Mouse (Mus musculus): ENCODE data around the gene Slc13a3. TPM values are rescaled to one million over a fixed set of nuclear protein-coding genes. Genes with fewer than 3 reads are reported as not detected.
A peak's percentile ranks its signal among the peaks of the same experiment; 100 is the strongest.

The Slc13a3 gene
- polyA plus RNA-seq, 1 experiment from 2014 or later = 24.6 TPM

DNA sequence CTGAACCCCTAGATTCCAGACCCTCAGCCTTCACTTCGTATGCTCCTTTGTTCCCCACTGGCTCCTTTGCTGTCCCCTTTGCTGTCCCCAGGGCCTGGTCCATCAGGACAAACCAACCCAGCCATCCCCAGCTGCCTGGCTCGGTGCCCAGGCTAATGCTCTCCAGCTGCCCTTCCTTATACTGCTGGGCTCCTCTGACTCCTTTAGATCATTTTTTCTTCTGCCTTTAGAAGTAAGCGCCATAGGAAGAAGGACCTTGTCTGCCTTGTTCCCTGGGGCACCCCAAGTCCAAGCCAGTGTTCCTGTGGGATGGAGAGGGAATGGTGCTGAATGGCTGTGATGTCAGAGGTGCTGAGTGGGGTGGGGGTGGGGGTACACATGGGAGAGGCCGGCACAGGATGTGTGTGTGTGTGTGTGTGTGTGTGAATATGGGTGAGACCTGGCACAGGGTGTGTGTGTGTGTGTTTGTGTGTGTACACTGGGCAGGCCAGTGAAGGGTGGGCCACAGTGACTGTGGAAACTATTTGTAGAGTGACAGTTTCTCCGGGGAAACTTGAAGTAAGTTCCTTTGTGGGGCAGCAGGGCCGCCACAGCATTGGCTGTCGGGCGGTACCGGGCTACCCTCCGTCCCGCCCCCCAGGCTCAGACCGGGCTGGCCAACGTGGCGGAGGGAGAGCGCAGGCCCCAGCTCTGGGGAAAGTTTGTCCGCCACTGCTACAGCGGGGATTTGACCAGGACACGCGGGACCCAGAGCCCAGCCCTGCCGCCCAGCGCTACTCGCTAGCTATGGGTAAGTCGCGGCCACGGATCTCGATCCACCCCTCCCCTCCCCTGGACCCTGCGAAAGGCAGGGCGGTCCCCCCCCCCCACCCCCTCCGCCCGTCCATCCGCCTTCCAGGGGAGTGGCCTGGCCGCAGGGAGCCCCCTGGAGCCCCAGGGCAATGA, 30.5 kb upstream of the Slc13a3 start, which contains the start of gene Slc2a10:
Gene Slc2a10, plus strand, starts transcription at position 529 of the 945 bp plus-strand sequence.
- no peaks in the 10 kb centered on the region for H3K9me3 ChIP-seq (replicated peaks; ENCODE audit: control insufficient read depth, low read length)
- H3K4me2 ChIP-seq (ENCODE audit: low read depth, low read length) = peak within 1 kb of the TSS; percentile 44
- ATAC-seq (ENCODE audit: low read depth) = no peak
- 8% methylated on average over 31 of the region's 32 CpGs for WGBS (ENCODE audit: insufficient replicate concordance)
- peaks cover 7% of the 10 kb centered on the region; the same call in 1 of the 2 replicates for H3K27me3 ChIP-seq (ENCODE audit: control insufficient read depth, insufficient read depth, low read depth, low read length)
- no peak within 1 kb of the TSS for H3K27ac ChIP-seq (ENCODE audit: low read length)
- peak within 1 kb of the TSS; percentile 27; the same call in 1 of the 2 replicates for H3K4me3 ChIP-seq (ENCODE audit: low read depth, low read length)
- H3K36me3 ChIP-seq (ENCODE audit: control insufficient read depth, insufficient read depth) = no peaks in the 10 kb centered on the region
- peak within 1 kb of the TSS; percentile 28; the same call in 1 of the 2 replicates for H3K9ac ChIP-seq (ENCODE audit: low read depth, low read length)
- H3K4me1 ChIP-seq (ENCODE audit: control insufficient read depth, low read depth, low read length) = no peaks in the 10 kb centered on the region

DNA sequence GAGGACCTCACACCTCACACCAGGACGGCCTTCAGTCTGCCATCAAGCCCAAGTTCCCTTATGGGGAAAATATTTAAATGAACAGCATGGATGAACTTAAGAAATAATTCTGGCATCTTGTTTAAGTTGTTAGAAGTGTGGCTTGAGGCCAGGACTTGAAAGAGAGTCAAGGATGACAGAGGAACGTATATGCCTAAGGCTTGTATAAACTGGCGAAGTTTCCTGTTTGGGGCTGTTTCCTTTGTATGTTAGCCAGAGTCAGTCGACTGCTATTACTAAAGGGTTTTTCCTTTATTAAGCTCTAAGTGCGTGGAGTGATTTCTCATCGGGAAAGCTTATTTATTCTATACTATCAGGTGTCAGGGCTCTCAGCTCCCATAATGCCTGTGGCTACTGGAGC, 25.8 kb upstream of the Slc13a3 start:
- H3K9me3 ChIP-seq (replicated peaks; ENCODE audit: control insufficient read depth, low read length) = no peaks in the 10 kb centered on the region
- H3K4me2 ChIP-seq (ENCODE audit: low read depth, low read length) = no peak overlapping the region
- H3K4me1 ChIP-seq (ENCODE audit: control insufficient read depth, low read depth, low read length) = no peaks in the 10 kb centered on the region; the same call in 1 of the 2 replicates
- WGBS (ENCODE audit: insufficient replicate concordance) = 39% methylated on average over 6 of the region's 6 CpGs
- no peak overlapping the region for H3K9ac ChIP-seq (ENCODE audit: low read depth, low read length)
- no peak overlapping the region for H3K27ac ChIP-seq (ENCODE audit: low read length)
- H3K36me3 ChIP-seq (ENCODE audit: control insufficient read depth, insufficient read depth) = no peaks in the 10 kb centered on the region
- no peak for ATAC-seq (ENCODE audit: low read depth)
- peaks cover 5% of the 10 kb centered on the region; the same call in 1 of the 2 replicates for H3K27me3 ChIP-seq (ENCODE audit: control insufficient read depth, insufficient read depth, low read depth, low read length)
- no peak overlapping the region for H3K4me3 ChIP-seq (ENCODE audit: low read depth, low read length)

DNA sequence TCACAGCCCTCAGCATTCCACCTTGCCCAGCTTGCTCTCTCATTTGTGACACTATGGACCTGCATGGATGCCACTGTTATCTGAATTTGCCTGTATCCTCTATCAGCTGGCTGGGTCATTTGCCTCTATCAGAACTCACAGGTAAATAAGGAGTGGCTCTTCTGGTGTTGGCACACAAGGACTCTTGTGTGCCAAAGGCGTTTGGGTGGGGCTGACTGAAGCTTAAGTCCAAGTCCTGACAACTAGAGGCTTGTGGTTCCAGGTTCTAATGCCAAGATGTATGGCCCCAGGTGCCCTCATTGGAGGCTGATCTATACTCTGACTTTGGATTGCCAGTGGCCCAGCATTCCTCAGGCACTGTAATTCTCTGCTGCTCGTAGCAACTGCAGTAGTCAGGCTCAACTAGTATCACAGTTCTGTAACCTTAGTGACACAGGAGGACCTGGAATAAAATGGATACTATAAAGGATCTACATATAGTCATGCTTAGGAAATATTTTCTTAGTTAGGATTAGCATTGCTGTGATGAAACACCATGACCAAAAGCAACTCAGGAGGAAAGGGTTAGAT, 24.8 kb upstream of the Slc13a3 start:
- H3K9me3 ChIP-seq (replicated peaks; ENCODE audit: control insufficient read depth, low read length) = no peaks in the 10 kb centered on the region
- H3K9ac ChIP-seq (ENCODE audit: low read depth, low read length) = no peak overlapping the region
- no peak overlapping the region for H3K4me3 ChIP-seq (ENCODE audit: low read depth, low read length)
- ATAC-seq (ENCODE audit: low read depth) = no peak
- no peak overlapping the region for H3K4me2 ChIP-seq (ENCODE audit: low read depth, low read length)
- peaks cover 3% of the 10 kb centered on the region for H3K4me1 ChIP-seq (ENCODE audit: control insufficient read depth, low read depth, low read length)
- H3K27me3 ChIP-seq (ENCODE audit: control insufficient read depth, insufficient read depth, low read depth, low read length) = no peaks in the 10 kb centered on the region; the same call in 1 of the 2 replicates
- no peaks in the 10 kb centered on the region for H3K36me3 ChIP-seq (ENCODE audit: control insufficient read depth, insufficient read depth)
- 54% methylated on average over 2 of the region's 2 CpGs for WGBS (ENCODE audit: insufficient replicate concordance)
- no peak overlapping the region for H3K27ac ChIP-seq (ENCODE audit: low read length)

DNA sequence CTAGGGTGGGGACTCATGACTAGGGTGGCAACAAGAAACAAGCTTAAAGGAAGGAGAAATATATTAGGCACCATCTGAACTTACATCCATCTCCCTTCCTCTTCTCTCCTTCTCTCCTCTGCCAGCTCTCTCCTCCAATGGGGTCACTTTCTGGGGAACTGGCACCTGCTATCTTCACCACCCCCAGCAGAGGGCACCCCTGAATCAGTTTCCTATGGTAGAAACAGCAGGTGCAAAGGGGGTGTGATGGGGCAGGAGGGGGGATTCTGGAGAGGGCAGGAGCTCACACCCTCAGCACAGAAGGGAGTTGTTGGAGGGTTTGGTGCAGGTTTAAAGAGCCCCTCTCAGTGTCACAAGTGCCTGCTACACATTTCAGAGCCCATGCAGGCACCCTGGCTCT, 23.2 kb upstream of the Slc13a3 start:
- H3K27me3 ChIP-seq (ENCODE audit: control insufficient read depth, insufficient read depth, low read depth, low read length) = no peaks in the 10 kb centered on the region; the same call in 1 of the 2 replicates
- H3K9ac ChIP-seq (ENCODE audit: low read depth, low read length) = no peak overlapping the region
- ATAC-seq (ENCODE audit: low read depth) = no peak
- H3K4me3 ChIP-seq (ENCODE audit: low read depth, low read length) = no peak overlapping the region
- H3K9me3 ChIP-seq (replicated peaks; ENCODE audit: control insufficient read depth, low read length) = no peaks in the 10 kb centered on the region
- no peak overlapping the region for H3K4me2 ChIP-seq (ENCODE audit: low read depth, low read length)
- peaks cover 7% of the 10 kb centered on the region for H3K4me1 ChIP-seq (ENCODE audit: control insufficient read depth, low read depth, low read length)
- no peak overlapping the region for H3K27ac ChIP-seq (ENCODE audit: low read length)
- H3K36me3 ChIP-seq (ENCODE audit: control insufficient read depth, insufficient read depth) = no peaks in the 10 kb centered on the region

DNA sequence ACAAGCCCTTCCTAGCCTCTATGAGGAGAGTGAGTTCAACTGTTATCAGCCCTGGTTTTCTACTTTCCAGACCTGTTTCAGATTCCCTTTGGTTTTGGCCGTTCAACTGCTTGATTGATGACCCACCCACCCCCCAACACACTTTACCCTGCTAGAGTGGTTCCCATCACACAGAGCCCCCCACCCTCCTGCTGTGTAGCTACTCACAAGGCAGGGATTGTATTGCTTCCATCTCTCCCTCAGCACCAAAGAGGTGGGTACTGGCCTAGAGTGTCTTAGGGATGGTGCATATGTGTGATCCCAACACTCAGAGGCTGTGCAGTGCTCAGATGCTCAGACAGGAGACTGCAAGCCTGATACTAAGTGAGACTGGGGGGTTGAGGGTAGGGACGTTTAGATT, 21.5 kb upstream of the Slc13a3 start:
- Histone ChIP-seq H3K9me3 (replicated peaks; ENCODE audit: control insufficient read depth, low read length) (no peaks in the 10 kb centered on the region), H3K9ac (ENCODE audit: low read depth, low read length) (no peak overlapping the region), H3K27me3 (ENCODE audit: control insufficient read depth, insufficient read depth, low read depth, low read length) (no peaks in the 10 kb centered on the region), H3K4me3 (ENCODE audit: low read depth, low read length) (no peak overlapping the region), H3K36me3 (ENCODE audit: control insufficient read depth, insufficient read depth) (peaks cover 4% of the 10 kb centered on the region; the same call in 1 of the 2 replicates), H3K4me2 (ENCODE audit: low read depth, low read length) (no peak overlapping the region), H3K27ac (ENCODE audit: low read length) (no peak overlapping the region), H3K4me1 (ENCODE audit: control insufficient read depth, low read depth, low read length) (peaks cover 7% of the 10 kb centered on the region)
- WGBS (ENCODE audit: insufficient replicate concordance) = 33% methylated on average over 2 of the region's 2 CpGs
- no peak for ATAC-seq (ENCODE audit: low read depth)

DNA sequence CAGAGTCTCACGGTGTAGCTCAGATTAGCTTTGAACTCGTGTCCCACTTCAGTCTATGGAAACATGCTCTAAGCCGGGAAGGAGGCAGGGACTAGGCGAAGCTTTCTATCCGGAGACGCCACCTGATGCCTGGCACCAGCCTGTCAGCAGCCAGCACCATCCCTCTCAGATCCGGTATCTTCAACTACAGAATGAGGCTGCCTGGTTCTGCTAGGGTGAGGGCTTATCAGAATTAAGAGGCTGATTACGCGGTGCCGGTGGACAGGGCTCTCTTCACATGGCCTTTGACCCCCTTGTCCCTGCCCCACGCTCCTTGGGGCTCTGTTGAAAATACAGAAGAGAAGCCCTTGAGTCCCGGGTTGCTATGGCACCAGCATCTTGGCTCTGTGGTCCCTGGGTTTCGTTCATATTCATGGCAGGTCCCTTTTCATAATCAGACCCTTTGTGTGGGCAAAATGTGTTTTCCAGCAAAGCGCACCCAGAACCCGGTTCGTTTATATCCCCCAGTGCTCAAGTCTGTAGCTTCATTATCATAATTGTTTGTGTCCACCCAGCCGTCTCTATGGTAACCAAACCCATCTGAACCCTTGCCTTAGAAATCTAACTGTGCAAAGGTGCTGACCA, 20.7 kb upstream of the Slc13a3 start:
- ATAC-seq (ENCODE audit: low read depth) = no peak
- Histone ChIP-seq H3K4me3 (ENCODE audit: low read depth, low read length) (peak overlapping the region; percentile 69), H3K27me3 (ENCODE audit: control insufficient read depth, insufficient read depth, low read depth, low read length) (no peaks in the 10 kb centered on the region), H3K9me3 (replicated peaks; ENCODE audit: control insufficient read depth, low read length) (no peaks in the 10 kb centered on the region), H3K27ac (ENCODE audit: low read length) (no peak overlapping the region), H3K9ac (ENCODE audit: low read depth, low read length) (peak overlapping the region; percentile 43), H3K36me3 (ENCODE audit: control insufficient read depth, insufficient read depth) (peaks cover 4% of the 10 kb centered on the region; the same call in 1 of the 2 replicates), H3K4me1 (ENCODE audit: control insufficient read depth, low read depth, low read length) (peaks cover 7% of the 10 kb centered on the region), H3K4me2 (ENCODE audit: low read depth, low read length) (peak overlapping the region; percentile 67)
- 29% methylated on average over 17 of the region's 17 CpGs for WGBS (ENCODE audit: insufficient replicate concordance)

DNA sequence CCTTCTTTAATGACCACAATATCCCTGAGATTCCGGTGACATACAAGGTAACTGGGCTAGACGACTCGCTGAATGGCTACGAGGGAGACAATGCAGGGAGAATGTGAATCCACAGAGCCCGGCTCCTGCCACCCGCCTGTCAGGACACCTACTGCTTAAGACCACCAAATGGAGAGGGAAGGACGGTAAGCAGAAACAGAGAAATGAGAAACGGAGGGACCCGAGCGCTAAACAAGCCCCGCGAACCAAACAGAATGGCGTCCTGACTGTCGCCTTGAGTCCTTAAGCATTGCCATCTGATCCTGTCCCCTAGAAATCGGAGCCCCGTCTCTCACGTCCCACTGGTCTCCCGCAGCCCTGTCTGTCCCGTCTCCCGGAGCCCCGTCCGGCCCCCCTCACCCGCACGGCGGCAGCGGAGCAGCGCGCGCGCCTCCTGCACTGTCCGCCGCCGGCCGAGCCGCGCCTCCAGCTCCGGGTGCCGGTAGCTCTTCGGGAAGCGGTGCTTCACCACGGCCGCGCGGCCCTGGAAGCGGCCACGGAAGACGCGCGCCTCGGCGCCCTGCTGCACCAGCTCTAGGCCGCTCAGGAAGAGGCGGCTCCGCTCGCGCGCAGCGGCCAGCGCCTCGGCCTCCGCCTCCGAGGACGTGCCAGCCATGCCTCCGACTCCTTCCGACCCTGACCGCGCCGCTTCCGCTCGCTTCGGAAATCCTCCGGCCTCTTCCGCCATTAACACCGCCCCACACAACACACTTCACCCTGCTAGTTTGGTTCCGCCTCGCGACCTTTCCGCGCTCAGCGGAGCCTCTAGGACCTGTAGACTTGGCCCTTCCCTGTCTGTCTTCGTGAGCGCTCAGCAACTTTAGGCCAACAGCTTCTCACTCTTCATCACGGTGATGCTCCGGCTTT, 19.9 kb upstream of the Slc13a3 start, which contains the start of gene Trp53rka:
Gene Trp53rka, minus strand, starts transcription at position 677 of the 906 bp plus-strand sequence.
- WGBS (ENCODE audit: insufficient replicate concordance) = under 1% methylated on average over 82 of the region's 84 CpGs
- H3K4me1 ChIP-seq (ENCODE audit: control insufficient read depth, low read depth, low read length) = peaks cover 7% of the 10 kb centered on the region
- H3K4me3 ChIP-seq (ENCODE audit: low read depth, low read length) = peak within 1 kb of the TSS; percentile 69
- H3K9me3 ChIP-seq (replicated peaks; ENCODE audit: control insufficient read depth, low read length) = no peaks in the 10 kb centered on the region
- H3K27ac ChIP-seq (ENCODE audit: low read length) = peak within 1 kb of the TSS; percentile 33; the same call in 1 of the 2 replicates
- no peaks in the 10 kb centered on the region for H3K27me3 ChIP-seq (ENCODE audit: control insufficient read depth, insufficient read depth, low read depth, low read length)
- peak within 1 kb of the TSS; percentile 67 for H3K4me2 ChIP-seq (ENCODE audit: low read depth, low read length)
- H3K36me3 ChIP-seq (ENCODE audit: control insufficient read depth, insufficient read depth) = peaks cover 4% of the 10 kb centered on the region; the same call in 1 of the 2 replicates
- peak within 1 kb of the TSS; percentile 68 for H3K9ac ChIP-seq (ENCODE audit: low read depth, low read length)
- peak; percentile 88 for ATAC-seq (ENCODE audit: low read depth)

Measured in liver, embryonic 16.5 days (tissue).